Comparison of ENCODE assay signal across 15 mouse cellular contexts in the genomic region with DNA sequence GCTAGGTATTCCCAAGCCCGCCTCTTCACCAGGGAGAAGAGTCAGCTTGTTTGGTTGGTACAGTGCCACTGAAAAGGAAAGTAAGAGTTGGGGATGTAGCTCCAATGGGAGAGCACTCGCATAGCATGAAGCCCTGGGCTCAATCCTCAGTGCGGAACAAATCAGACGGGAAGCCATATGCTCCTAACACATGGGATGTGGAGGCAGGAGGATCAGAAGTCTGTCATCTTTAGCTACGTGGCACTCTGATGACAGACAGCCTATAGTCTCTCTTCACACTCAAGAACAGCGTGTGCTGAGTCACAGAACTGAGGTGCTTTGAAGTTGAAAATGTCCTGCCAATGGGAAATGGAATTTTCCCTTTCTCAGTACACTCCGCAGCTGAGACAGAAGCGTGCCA. TPM values are rescaled to one million over a fixed set of nuclear protein-coding genes. Genes with fewer than 3 reads are reported as not detected.
A peak's percentile ranks its signal among the peaks of the same experiment; 100 is the strongest.
DNase-seq lines count a peak whose midpoint lies in the region; TF ChIP-seq lines count a peak whose summit lies in the region.
"Had no signal": no experiment of that assay in that cellular context is flagged by ENCODE, and none has a peak within 500 bp of the region (broad histone marks: within the 10 kb centered on the region; RNA-seq: fewer than 3 reads in every experiment).

No protein-coding gene starts in this region.

- intact Hi-C loops in left cerebral cortex, postnatal 25 days (cut with DNase I): loop anchor here (10.0 kb wide), 1 partner anchor 56 kb away; no protein-coding TSS in a partner anchor

- no peaks in the 10 kb centered on the region for H3K4me1 ChIP-seq in thymus, adult 2 months (replicated peaks; ENCODE audit: control insufficient read depth, insufficient read depth, low read length)

- TF ChIP-seq POLR2A in brain, embryonic 14.5 days (IDR thresholded peaks at IDR 0.05; ENCODE audit: borderline replicate concordance, extremely low read depth, insufficient read depth, insufficient read length, poor library complexity, severe bottlenecking): no peak
- TF ChIP-seq POLR2A in thymus, adult 2 months (IDR thresholded peaks at IDR 0.05; ENCODE audit: control insufficient read depth, extremely low read depth, insufficient read depth, low read length, poor library complexity): no peak

- no peak overlapping the region for H3K4me3 ChIP-seq in thymus, adult 2 months (ENCODE audit: control insufficient read depth, insufficient read depth, low read length)
- H3K4me3 ChIP-seq: embryonic facial prominence, embryonic 13.5 days; heart, embryonic 10.5 days had no signal

- DNase-seq in layer of hippocampus, adult 11-12 months (ENCODE audit: low spot score): peak; percentile 80
- DNase-seq in layer of hippocampus, postnatal 10 days (ENCODE audit: low spot score in 2 of 2): no peak
- DNase-seq in brain, embryonic 14.5 days (ENCODE audit: low read depth): peak; percentile 79
- DNase-seq in layer of hippocampus, adult 18-20 months (ENCODE audit: low spot score in 2 of 2): peak; percentile 87 to 95
- peak; percentile 61 to 91 for DNase-seq in left cerebral cortex, postnatal 25 days (ENCODE audit: low spot score in 2 of 2)
- no peak for DNase-seq in urinary bladder, postnatal 36 days (ENCODE audit: low spot score in 2 of 2)
- no peak for DNase-seq in thymus, adult 2 months
- DNase-seq: adrenal gland, adult 2 months; cerebellum, postnatal 25 days; kidney, adult 18-20 months; lung, postnatal 36 days; thymus, postnatal 25 days had no signal

- 97% methylated on average over 8 of the region's 8 CpGs for WGBS in thymus, adult 2 months

- H3K27me3 ChIP-seq in thymus, adult 2 months (ENCODE audit: control insufficient read depth, insufficient read depth, low read length): no peaks in the 10 kb centered on the region
- H3K27me3 ChIP-seq: embryonic facial prominence, embryonic 13.5 days had no signal

- no peaks in the 10 kb centered on the region; the same call in 1 of the 2 replicates for H3K36me3 ChIP-seq in thymus, adult 2 months (ENCODE audit: control insufficient read depth, insufficient read depth, low read length)

- TF ChIP-seq CTCF in brain, embryonic 14.5 days (IDR thresholded peaks at IDR 0.05; ENCODE audit: borderline replicate concordance, extremely low read depth, insufficient read depth, insufficient read length): no peak
- no peak for TF ChIP-seq CTCF in thymus, adult 2 months (IDR thresholded peaks at IDR 0.05; ENCODE audit: borderline replicate concordance, control insufficient read depth, extremely low read depth, insufficient read depth, low read length, poor library complexity)

- no peak overlapping the region for H3K27ac ChIP-seq in thymus, adult 2 months (ENCODE audit: control insufficient read depth, insufficient read depth, low read length)
- H3K27ac ChIP-seq: embryonic facial prominence, embryonic 13.5 days; heart, embryonic 10.5 days; liver, embryonic 14.5 days had no signal

RNA-seq across cellular contexts. Expression of a gene that starts 31.0 kb away (rescaled TPM):
- 1 to 10 TPM; 2.3 to 3.7 TPM for total RNA-seq in layer of hippocampus, postnatal 10 days (2021)
- 2.3 and 2.6 TPM in 2 replicates for polyA plus RNA-seq in brain, embryonic 14.5 days (2012; rRNA removed)
- total RNA-seq in layer of hippocampus, adult 18-20 months (2021): 1 to 10 TPM; 2.7 to 3.4 TPM
- total RNA-seq in left cerebral cortex, postnatal 25 days (2021): 1 to 10 TPM; 4.1 to 4.7 TPM
- 7.6 and 8.4 TPM in 2 replicates for polyA plus RNA-seq in thymus, adult 2 months (2012; rRNA removed)

Comparison
In these comparisons a context has a peak if more than half of its experiments do, and no peak if none do; other contexts are left out.
1. DNase-seq: peak in layer of hippocampus, adult 11-12 months (single experiment), brain, embryonic 14.5 days (single experiment), layer of hippocampus, adult 18-20 months (2 of 2) and left cerebral cortex, postnatal 25 days (2 of 2); none in layer of hippocampus, postnatal 10 days (0 of 2), urinary bladder, postnatal 36 days (0 of 2) and thymus, adult 2 months (single experiment).